Mouse (Mus musculus) liver, adult 2 months (tissue): Measurements from ENCODE around the gene Hoxd9.

Experiments
- CTCF ChIP-seq: fragments of 200-500 bp; IDR thresholded peaks from 2 replicates; pipeline ENCODE4 v1.5.1; 2011; ENCODE audit warnings: low read depth, low read length, control low read depth
- POLR2A ChIP-seq: fragments of 200-500 bp; IDR thresholded peaks from 2 replicates; pipeline ENCODE4 v1.6.1; 2011; ENCODE audit warnings: low read length, control low read depth; ENCODE audit not compliant: insufficient read depth; ENCODE audit errors: extremely low read depth

DNA sequence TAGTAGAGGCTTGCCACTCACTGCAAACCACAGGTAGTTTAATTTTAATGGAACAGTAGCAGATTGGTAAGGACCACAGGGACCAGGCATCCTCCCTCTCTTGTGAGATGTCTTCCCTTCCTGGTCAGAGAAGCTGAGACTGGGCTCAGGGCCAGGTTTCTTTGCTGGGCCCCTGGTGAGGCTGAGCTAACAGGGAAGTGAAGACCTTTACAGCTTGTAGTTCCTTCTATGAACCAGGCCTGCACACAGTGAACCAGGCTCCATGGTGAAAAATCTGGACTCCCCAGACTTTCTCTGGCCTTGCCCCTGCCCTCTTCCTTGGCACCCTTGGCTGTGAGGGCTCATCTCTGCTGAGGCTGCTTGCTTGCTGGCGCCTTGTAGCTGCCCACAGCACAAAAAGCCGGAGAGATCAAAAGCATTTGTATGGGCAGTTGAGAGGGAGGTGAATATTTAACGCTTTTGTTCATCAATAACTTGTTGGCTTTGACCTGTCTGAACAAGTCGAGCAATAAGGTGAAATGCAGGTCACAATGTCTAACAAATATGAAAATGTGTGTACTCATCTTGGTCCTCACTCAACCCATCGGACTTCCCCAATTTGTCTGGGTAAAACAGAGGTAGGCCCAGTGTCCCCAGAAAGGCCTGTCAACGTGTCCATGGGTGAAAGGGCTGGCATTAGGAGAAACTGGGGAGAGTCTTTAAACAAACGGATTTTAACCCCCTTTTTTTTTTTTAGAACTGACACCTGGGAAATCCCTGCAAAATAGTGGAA, 26.9 kb downstream of the Hoxd9 start:
- no peak for TF ChIP-seq CTCF
- TF ChIP-seq POLR2A, result no peak
